In genomic region chr6:134200577-134200976, GRCm38 (mm10) we compare ENCODE assay signal across 9 mouse cellular contexts.
DNase-seq lines count a peak whose midpoint lies in the region; ATAC-seq lines count a peak whose summit lies in the region.
"Had no signal": no experiment of that assay in that cellular context is flagged by ENCODE, and none has a peak within 500 bp of the region (broad histone marks: within the 10 kb centered on the region; RNA-seq: fewer than 3 reads in every experiment).

No protein-coding gene starts in this region.

- H3K9ac ChIP-seq in midbrain, embryonic 15.5 days = no peak overlapping the region
- H3K9ac ChIP-seq in heart, embryonic 12.5 days = no peak overlapping the region
- H3K9ac ChIP-seq in neural tube, embryonic 15.5 days (replicated peaks) = no peak overlapping the region
- H3K9ac ChIP-seq in forebrain, embryonic 14.5 days (ENCODE audit: low read length) = no peak overlapping the region
- H3K9ac ChIP-seq: liver, embryonic 14.5 days had no signal

- H3K27ac ChIP-seq in midbrain, embryonic 15.5 days = 0 out of 2 replicates have a peak overlapping the region, but pooled peaks have one; percentile 22
- no peak overlapping the region for H3K27ac ChIP-seq in midbrain, embryonic 10.5 days (replicated peaks)
- H3K27ac ChIP-seq in heart, embryonic 12.5 days (ENCODE audit: poor library complexity, severe bottlenecking) = peak overlapping the region; percentile 63; the same call in 1 of the 2 replicates
- 0 out of 2 replicates have a peak overlapping the region, but pooled peaks have one; percentile 24 for H3K27ac ChIP-seq in neural tube, embryonic 15.5 days (replicated peaks)
- H3K27ac ChIP-seq in forebrain, embryonic 14.5 days (ENCODE audit: low read depth, low read length) = no peak overlapping the region
- H3K27ac ChIP-seq: liver, embryonic 14.5 days had no signal

- intact Hi-C loops in gastrocnemius, postnatal 14 days (cut with DNase I; ENCODE audit: low total_unique reads) = no loop called here

- H3K4me1 ChIP-seq in midbrain, embryonic 15.5 days = no peaks in the 10 kb centered on the region
- peaks cover 6% of the 10 kb centered on the region; the same call in 1 of the 2 replicates for H3K4me1 ChIP-seq in midbrain, embryonic 10.5 days
- H3K4me1 ChIP-seq in heart, embryonic 12.5 days (replicated peaks) = peaks cover 36% of the 10 kb centered on the region
- peaks cover 13% of the 10 kb centered on the region for H3K4me1 ChIP-seq in neural tube, embryonic 15.5 days
- H3K4me1 ChIP-seq in forebrain, embryonic 14.5 days (ENCODE audit: control insufficient read depth, insufficient read depth, low read length) = no peaks in the 10 kb centered on the region

- H3K36me3 ChIP-seq in midbrain, embryonic 15.5 days (replicated peaks) = no peaks in the 10 kb centered on the region
- H3K36me3 ChIP-seq in midbrain, embryonic 10.5 days = no peaks in the 10 kb centered on the region
- no peaks in the 10 kb centered on the region for H3K36me3 ChIP-seq in heart, embryonic 12.5 days
- no peaks in the 10 kb centered on the region for H3K36me3 ChIP-seq in neural tube, embryonic 15.5 days
- no peaks in the 10 kb centered on the region for H3K36me3 ChIP-seq in forebrain, embryonic 14.5 days (ENCODE audit: control insufficient read depth, insufficient read depth, low read length)

- DNase-seq in gastrocnemius, postnatal 14 days = peak; percentile 24
- DNase-seq in gastrocnemius, adult 18-20 months (ENCODE audit: low spot score) = no peak
- DNase-seq in midbrain, embryonic 10.5 days (ENCODE audit: low spot score) = no peak
- no peak for DNase-seq in urinary bladder, postnatal 14 days (ENCODE audit: low spot score)
- DNase-seq in forebrain, embryonic 14.5 days (ENCODE audit: low spot score) = no peak

- ATAC-seq in midbrain, embryonic 15.5 days (replicated peaks) = no peak
- 0 out of 2 replicates have a peak, but pooled peaks have one; percentile 36 for ATAC-seq in heart, embryonic 12.5 days (ENCODE audit: insufficient number of reproducible peaks, low FRiP score)
- peak; percentile 54; the same call in 1 of the 2 replicates for ATAC-seq in neural tube, embryonic 15.5 days (ENCODE audit: low FRiP score)
- no peak for ATAC-seq in forebrain, embryonic 14.5 days

- no peak overlapping the region for H3K4me2 ChIP-seq in midbrain, embryonic 15.5 days
- H3K4me2 ChIP-seq in heart, embryonic 12.5 days = no peak overlapping the region
- no peak overlapping the region for H3K4me2 ChIP-seq in neural tube, embryonic 15.5 days
- H3K4me2 ChIP-seq in forebrain, embryonic 14.5 days (ENCODE audit: low read length) = no peak overlapping the region

- H3K4me3 ChIP-seq in midbrain, embryonic 15.5 days = no peak overlapping the region
- no peak overlapping the region for H3K4me3 ChIP-seq in midbrain, embryonic 10.5 days
- no peak overlapping the region for H3K4me3 ChIP-seq in heart, embryonic 12.5 days
- H3K4me3 ChIP-seq in neural tube, embryonic 15.5 days (replicated peaks) = no peak overlapping the region
- H3K4me3 ChIP-seq in forebrain, embryonic 14.5 days (ENCODE audit: low read depth, low read length) = no peak overlapping the region

- WGBS in midbrain, embryonic 15.5 days = 80% methylated on average over 10 of the region's 10 CpGs
- WGBS in midbrain, embryonic 10.5 days = 93% methylated on average over 10 of the region's 10 CpGs
- 72% methylated on average over 10 of the region's 10 CpGs for WGBS in heart, embryonic 12.5 days
- WGBS in neural tube, embryonic 15.5 days = 53% methylated on average over 10 of the region's 10 CpGs
- WGBS in forebrain, embryonic 14.5 days = 89% methylated on average over 10 of the region's 10 CpGs

- H3K9me3 ChIP-seq in midbrain, embryonic 15.5 days = no peaks in the 10 kb centered on the region
- no peaks in the 10 kb centered on the region for H3K9me3 ChIP-seq in midbrain, embryonic 10.5 days (replicated peaks)
- H3K9me3 ChIP-seq in heart, embryonic 12.5 days (replicated peaks) = no peaks in the 10 kb centered on the region
- no peaks in the 10 kb centered on the region for H3K9me3 ChIP-seq in neural tube, embryonic 15.5 days (replicated peaks)
- H3K9me3 ChIP-seq in forebrain, embryonic 14.5 days (replicated peaks; ENCODE audit: control insufficient read depth, low read length) = no peaks in the 10 kb centered on the region

- H3K27me3 ChIP-seq in midbrain, embryonic 15.5 days (replicated peaks) = no peaks in the 10 kb centered on the region
- no peaks in the 10 kb centered on the region for H3K27me3 ChIP-seq in midbrain, embryonic 10.5 days (ENCODE audit: low read depth, poor library complexity, severe bottlenecking)
- H3K27me3 ChIP-seq in heart, embryonic 12.5 days (replicated peaks) = no peaks in the 10 kb centered on the region
- no peaks in the 10 kb centered on the region for H3K27me3 ChIP-seq in neural tube, embryonic 15.5 days (replicated peaks)
- H3K27me3 ChIP-seq in forebrain, embryonic 14.5 days (replicated peaks; ENCODE audit: control insufficient read depth, insufficient read depth, low read length) = no peaks in the 10 kb centered on the region

Comparison
In these comparisons a context has a peak if more than half of its experiments do, and no peak if none do; other contexts are left out.
1. H3K27ac ChIP-seq: peak in midbrain, embryonic 15.5 days (single experiment), heart, embryonic 12.5 days (single experiment) and neural tube, embryonic 15.5 days (single experiment); none in midbrain, embryonic 10.5 days (single experiment) and forebrain, embryonic 14.5 days (single experiment).
2. ATAC-seq: peak in heart, embryonic 12.5 days (single experiment) and neural tube, embryonic 15.5 days (single experiment); none in midbrain, embryonic 15.5 days (single experiment) and forebrain, embryonic 14.5 days (single experiment).